Mouse (Mus musculus): ENCODE measurements around the gene Zbtb34.

- TF ChIP-seq CTCF (IDR thresholded peaks at IDR 0.05; ENCODE audit: extremely low read depth, insufficient read depth, low read length) (no peak), POLR2A (IDR thresholded peaks at IDR 0.05; ENCODE audit: extremely low read depth, insufficient read depth, low read length) (no peak)
These were observed 65.2 kb downstream of the Zbtb34 start for GRCm38 (mm10) chr2:33365703-33366471.
